Mouse (Mus musculus) embryonic fibroblast, embryonic 13.5 days (primary cell): ENCODE results near the gene Hook1.

Experiments
- CTCF ChIP-seq: IDR thresholded peaks from 2 replicates; pipeline ENCODE4 v1.5.1; 2011; ENCODE audit warnings: mild to moderate bottlenecking, control low read depth, low read length, moderate library complexity, borderline replicate concordance; ENCODE audit not compliant: insufficient read depth
- POLR2A ChIP-seq: IDR thresholded peaks from 2 replicates; pipeline ENCODE4 v1.6.1; 2011; ENCODE audit warnings: low read depth, mild to moderate bottlenecking, control low read depth, low read length, moderate library complexity

GRCm38 (mm10) chr4:96016875-96017274 lies 49.8 kb downstream of the Hook1 start:
- TF ChIP-seq CTCF (no peak), POLR2A (no peak)
